Mouse (Mus musculus): Measurements from ENCODE around the gene Ly6g5b. TPM values are rescaled to one million over a fixed set of nuclear protein-coding genes. Genes with fewer than 3 reads are reported as not detected.

Gene Ly6g5b
- total RNA-seq (2023) = 10 to 100 TPM; 13.5 to 16.4 TPM

GRCm38 (mm10) chr17:35115046-35116019 lies at the start of gene Ly6g5b:
Ly6g5b (minus strand) TSS chr17:35115428.

GRCm38 (mm10) chr17:35134801-35135590 lies 19.8 kb upstream of the Ly6g5b start, which contains the start of gene Bag6:
Bag6 (plus strand) TSS chr17:35135178.

GRCm38 (mm10) chr17:35131500-35132173 lies 16.4 kb upstream of the Ly6g5b start, which contains the start of gene Apom:
Apom (minus strand) TSS chr17:35132050.

GRCm38 (mm10) chr17:35126206-35126611 lies 11.0 kb upstream of the Ly6g5b start, which contains the start of gene D17H6S53E:
D17H6S53E (plus strand) TSS chr17:35126373.

GRCm38 (mm10) chr17:35121871-35122303 lies 6.7 kb upstream of the Ly6g5b start, which contains the start of gene Csnk2b:
Csnk2b (minus strand) TSS chr17:35122053.

GRCm38 (mm10) chr17:35121143-35121799 lies 6.0 kb upstream of the Ly6g5b start, which contains the start of gene Gpank1:
Gpank1 (plus strand) TSS chr17:35121455.

GRCm38 (mm10) chr17:35108097-35108496 lies 7.1 kb downstream of the Ly6g5b start, which contains the start of gene Ly6g5c:
Ly6g5c (plus strand) TSS chr17:35108279.

GRCm38 (mm10) chr17:35088825-35089644 lies 26.2 kb downstream of the Ly6g5b start, which contains the start of gene Abhd16a:
Abhd16a (plus strand) TSS chr17:35089263.

GRCm38 (mm10) chr17:35085208-35085865 lies 29.9 kb downstream of the Ly6g5b start, which contains the start of gene Ly6g6f:
Ly6g6f (minus strand) TSS chr17:35085610.

GRCm38 (mm10) chr17:35077786-35078233 lies 37.4 kb downstream of the Ly6g5b start, which contains the start of gene Ly6g6d:
Ly6g6d (minus strand) TSS chr17:35078065.

GRCm38 (mm10) chr17:35076507-35077176 lies 38.6 kb downstream of the Ly6g5b start, which contains the start of gene Ly6g6e:
Ly6g6e (plus strand) TSS chr17:35076902.

GRCm38 (mm10) chr17:35066084-35066483 lies 49.1 kb downstream of the Ly6g5b start, which contains the start of gene Mpig6b:
Mpig6b (minus strand) TSS chr17:35066184.

GRCm38 (mm10) chr17:35064951-35065947 lies 50.0 kb downstream of the Ly6g5b start, which contains the start of gene Ly6g6c:
Ly6g6c (plus strand) TSS chr17:35065388.

